Mouse (Mus musculus) kidney, adult 9 months (tissue): Measurements from ENCODE around the gene Zdhhc16.

Experiments used
- DNase-seq: peaks from one replicate; pipeline ENCODE4 v3.0.0; 2022

The Zdhhc16 gene

GRCm38 (mm10) chr19:41933179-41934086, at the start of gene Zdhhc16, which contains the start of gene Exosc1:
TSS of gene Zdhhc16 (plus strand) at chr19:41933480.
TSS of gene Exosc1 (minus strand) at chr19:41933423.
- peak; percentile 99 for DNase-seq

- no peak for DNase-seq
Measured at GRCm38 (mm10) chr19:41883882-41884281, 49.4 kb upstream of the Zdhhc16 start.

GRCm38 (mm10) chr19:41888191-41888590, 45.1 kb upstream of the Zdhhc16 start:
- peak; percentile 34 for DNase-seq

DNA sequence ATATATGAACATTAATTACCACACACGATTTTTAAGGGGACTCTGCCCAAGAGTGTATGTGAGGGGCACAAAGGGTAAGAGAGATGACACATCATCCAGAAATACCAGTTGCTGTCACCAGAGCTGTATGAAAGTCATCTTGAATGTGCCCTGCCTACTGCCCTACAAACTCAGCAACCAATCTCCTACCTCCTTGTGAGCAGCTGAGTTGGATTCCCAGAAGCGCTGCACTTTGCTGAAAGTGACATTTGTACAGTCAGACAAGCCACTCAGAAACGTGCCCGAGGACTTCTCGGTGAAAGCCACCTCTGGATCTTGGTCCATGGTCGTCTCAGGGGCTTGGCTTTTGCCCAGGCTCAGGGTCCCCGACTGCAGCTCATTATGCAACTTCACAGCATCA, 38.3 kb upstream of the Zdhhc16 start:
- DNase-seq: no peak

GRCm38 (mm10) chr19:41895460-41896318, 37.6 kb upstream of the Zdhhc16 start, which contains the start of gene Rrp12:
TSS of gene Rrp12 (minus strand) at chr19:41896173.
- peak; percentile 90 for DNase-seq

- no peak for DNase-seq
Measured at GRCm38 (mm10) chr19:41896319-41896711, 37.0 kb upstream of the Zdhhc16 start.

GRCm38 (mm10) chr19:41898860-41899259, 34.4 kb upstream of the Zdhhc16 start:
- peak; percentile 61 for DNase-seq

- DNase-seq: no peak
Measured at GRCm38 (mm10) chr19:41900495-41901090, 32.7 kb upstream of the Zdhhc16 start.

GRCm38 (mm10) chr19:41901696-41902095, 31.6 kb upstream of the Zdhhc16 start:
- no peak for DNase-seq

DNA sequence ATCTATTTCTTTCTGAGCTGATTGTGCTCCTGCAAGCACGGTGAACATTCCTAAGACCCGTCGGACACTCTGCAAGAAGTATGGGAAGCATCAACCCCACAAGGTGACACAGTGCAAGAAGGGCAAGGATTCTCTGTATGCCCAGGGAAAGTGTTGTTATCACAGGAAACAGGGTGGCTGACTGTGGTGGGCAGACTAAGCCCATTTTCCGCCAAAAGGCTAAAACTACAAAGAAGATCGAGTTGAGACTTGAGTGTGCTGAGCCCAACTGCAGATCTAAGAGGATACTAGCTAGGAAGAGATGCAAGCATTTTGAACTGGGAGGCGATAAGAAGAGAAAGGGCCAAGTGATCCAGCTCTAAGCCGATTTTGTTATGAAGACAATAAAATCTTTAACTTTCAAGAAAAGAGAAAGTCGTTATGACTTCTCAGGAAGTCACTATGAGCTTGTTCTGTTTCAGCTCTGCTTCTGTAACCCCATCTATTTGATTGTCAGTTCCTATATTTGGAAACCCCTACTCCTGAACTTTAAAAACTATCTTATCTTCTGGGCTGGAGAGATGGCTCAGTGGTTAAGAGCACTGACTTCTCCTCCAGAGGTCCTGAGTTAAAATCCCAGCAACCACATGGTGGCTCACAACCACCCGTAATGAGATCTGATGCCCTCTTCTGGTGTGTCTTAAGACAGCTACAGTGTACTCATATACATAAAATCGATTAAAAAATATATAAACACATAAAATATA, 30.3 kb upstream of the Zdhhc16 start:
- no peak for DNase-seq

GRCm38 (mm10) chr19:41905246-41905645, 28.0 kb upstream of the Zdhhc16 start:
- DNase-seq: no peak

GRCm38 (mm10) chr19:41906311-41907078, 26.8 kb upstream of the Zdhhc16 start:
- no peak for DNase-seq

DNA sequence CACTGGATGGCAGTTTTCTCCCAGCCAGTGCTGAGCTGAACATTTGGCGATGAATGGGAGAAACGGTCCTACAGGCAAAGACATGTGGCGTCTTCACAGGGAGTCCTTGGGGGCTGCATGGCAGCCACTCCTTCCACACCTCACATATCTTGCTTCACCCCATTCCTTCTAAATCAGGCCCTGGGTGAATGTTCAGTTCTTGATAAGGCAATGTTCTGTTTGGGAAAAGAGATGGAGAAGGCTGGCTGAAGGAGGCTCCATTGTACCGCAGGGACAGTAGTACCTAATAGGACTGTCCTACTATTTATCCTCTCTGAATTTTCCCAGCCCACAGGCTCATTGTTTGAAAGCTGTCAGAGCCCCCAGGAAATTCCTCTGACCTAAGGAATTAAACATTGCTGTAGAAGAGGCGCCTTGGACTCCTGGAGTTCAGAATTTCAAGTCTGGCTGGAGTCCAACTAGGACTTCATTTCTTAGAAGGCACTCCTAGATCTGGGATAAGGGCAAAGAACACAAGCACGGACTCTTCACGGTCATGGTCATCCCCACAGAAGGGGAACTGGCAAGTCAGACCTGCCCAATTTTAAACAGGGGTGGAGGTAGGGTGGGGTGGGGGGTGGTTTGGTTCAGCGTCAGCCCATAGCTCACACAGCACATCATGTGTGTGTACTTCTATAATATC, 26.1 kb upstream of the Zdhhc16 start:
- DNase-seq: peak; percentile 66

- peak; percentile 33 for DNase-seq
Measured at GRCm38 (mm10) chr19:41908736-41909135, 24.5 kb upstream of the Zdhhc16 start.

- DNase-seq: peak; percentile 60
Measured at GRCm38 (mm10) chr19:41910396-41910795, 22.9 kb upstream of the Zdhhc16 start.

DNA sequence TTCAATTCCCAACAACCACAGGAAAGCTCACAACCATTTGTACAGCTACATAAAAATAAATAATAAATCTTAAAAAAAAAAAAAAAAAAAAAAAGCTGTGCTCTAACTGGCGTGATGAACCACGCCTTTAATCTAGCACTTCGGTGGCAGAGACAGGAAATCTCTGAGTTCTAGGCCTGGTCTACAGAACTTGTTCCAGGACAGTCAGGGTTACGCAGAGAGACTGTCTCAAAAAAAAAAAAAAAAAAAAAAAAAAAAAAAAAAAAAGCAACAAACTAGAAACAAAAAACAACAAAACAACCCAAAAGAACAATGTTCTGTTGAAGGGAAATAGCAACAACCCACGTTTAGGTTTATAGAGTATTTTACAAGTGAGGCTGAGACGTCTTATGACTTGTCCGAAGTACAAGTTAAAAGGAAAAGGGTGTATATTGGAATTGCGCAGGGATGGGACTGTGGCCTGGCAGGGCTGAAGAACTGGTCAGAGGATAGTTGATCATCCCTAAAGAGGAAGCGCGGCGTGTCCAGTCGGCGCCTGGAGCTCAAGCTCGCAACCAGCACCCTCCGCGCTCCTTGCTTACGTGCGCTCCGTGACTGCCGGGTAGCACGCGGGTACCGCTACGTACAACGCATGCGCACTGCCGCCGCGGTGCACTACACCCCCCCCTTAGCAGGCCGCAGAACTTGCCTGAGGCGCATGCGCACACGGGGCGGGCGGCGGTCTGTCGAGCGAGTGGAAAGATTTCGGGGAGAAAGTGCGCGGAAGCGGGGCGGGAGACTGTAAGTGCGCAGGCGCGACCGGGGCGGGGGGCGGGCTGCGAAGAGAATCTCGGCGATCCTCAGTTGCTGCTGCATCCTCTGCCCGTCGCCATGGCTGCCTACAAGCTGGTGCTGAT, 21.9 kb upstream of the Zdhhc16 start, which contains the start of gene Pgam1:
TSS of gene Pgam1 (plus strand) at position 746 of the 896 bp plus-strand sequence.
- DNase-seq: peak; percentile 95

- peak; percentile 42 for DNase-seq
Measured at GRCm38 (mm10) chr19:41912121-41913080, 20.9 kb upstream of the Zdhhc16 start.
